Mouse (Mus musculus): ENCODE measurements around the gene Mta3. TPM values are rescaled to one million over a fixed set of nuclear protein-coding genes. Genes with fewer than 3 reads are reported as not detected.

Mta3 gene
- polyA plus RNA-seq, 2 experiments, result 43.1 to 47.8 TPM

DNA sequence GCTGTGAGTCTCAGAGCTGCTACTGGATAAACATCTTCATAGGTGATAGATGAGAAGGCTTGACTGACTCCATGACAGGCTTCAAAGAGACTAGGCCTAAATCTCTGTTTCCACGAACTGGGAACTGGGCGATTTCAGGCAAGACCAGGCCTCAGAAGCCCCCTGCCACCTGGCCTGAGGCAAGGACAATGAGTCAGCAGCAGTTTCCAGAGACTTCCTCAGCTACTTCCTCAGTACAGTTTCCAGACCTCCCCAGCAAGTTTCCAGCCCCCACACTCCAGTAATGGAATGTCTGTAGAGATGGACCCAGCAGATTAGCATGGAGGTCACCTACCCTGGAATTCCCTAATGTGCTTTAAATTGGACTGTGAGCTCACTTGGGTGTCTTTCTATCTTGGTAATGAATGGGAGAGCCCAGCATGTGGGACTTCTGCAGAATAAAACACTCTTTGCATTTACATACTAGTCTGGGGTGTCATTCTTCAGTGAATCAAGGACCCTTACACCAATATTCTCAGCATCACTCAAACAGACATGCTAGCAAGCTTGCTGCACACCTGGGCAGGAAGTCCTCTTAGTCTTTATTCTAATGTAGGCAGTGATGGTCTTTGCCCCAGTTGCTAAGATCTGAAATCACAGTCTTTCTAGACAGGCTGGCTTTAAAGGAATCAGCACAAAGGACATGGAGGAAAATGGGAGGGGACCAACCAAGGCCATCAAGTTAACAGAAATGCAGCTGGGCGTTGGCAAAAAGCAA is 37.9 kb upstream of the Mta3 start:
- no peak overlapping the region for H3K9ac ChIP-seq (ENCODE audit: low read depth, low read length, severe bottlenecking)
- no peak overlapping the region for H3K27ac ChIP-seq (replicated peaks; ENCODE audit: low read depth, low read length)
- no peaks in the 10 kb centered on the region for H3K4me1 ChIP-seq (ENCODE audit: control insufficient read depth, insufficient read depth, low read length)
- DNase-seq (ENCODE audit: low spot score) (no peak), ATAC-seq (ENCODE audit: low FRiP score, low read depth) (no peak)
- TF ChIP-seq POLR2A (IDR thresholded peaks at IDR 0.05; ENCODE audit: borderline replicate concordance, extremely low read depth, insufficient read depth, insufficient read length), result no peak
- no peaks in the 10 kb centered on the region for H3K9me3 ChIP-seq (ENCODE audit: control insufficient read depth, low read length)
- no peaks in the 10 kb centered on the region for H3K36me3 ChIP-seq (ENCODE audit: control insufficient read depth, insufficient read depth, low read length)
- no peak overlapping the region for H3K4me2 ChIP-seq (replicated peaks; ENCODE audit: low read depth, low read length, severe bottlenecking)
- no peak overlapping the region for H3K4me3 ChIP-seq (replicated peaks; ENCODE audit: low read length)
- H3K27me3 ChIP-seq (ENCODE audit: control insufficient read depth, insufficient read depth, low read length), result no peaks in the 10 kb centered on the region
- 85% methylated on average over 3 of the region's 3 CpGs for WGBS

DNA sequence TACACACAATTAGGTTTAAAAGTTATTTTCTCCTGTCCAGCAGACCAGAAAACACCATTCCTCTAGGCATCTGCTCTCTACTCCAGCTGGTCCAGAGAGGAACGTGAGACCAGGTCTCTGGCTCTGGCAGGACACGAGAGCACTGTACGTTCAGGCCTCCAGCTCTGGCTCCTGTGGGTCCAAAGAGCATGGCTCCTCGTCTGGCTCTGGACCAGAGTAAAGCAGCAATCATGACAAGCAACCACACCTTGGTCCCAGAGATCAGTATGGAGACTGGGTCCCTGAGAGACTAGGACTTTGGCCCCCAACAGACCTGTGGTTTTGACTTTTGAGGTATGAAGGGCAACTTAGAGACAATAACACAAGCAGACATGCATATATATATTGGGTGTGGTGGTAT is 33.3 kb upstream of the Mta3 start:
- ATAC-seq (ENCODE audit: low FRiP score, low read depth), result no peak
- no peaks in the 10 kb centered on the region for H3K27me3 ChIP-seq (ENCODE audit: control insufficient read depth, insufficient read depth, low read length)
- H3K9me3 ChIP-seq (ENCODE audit: control insufficient read depth, low read length), result no peaks in the 10 kb centered on the region
- no peak overlapping the region for H3K4me2 ChIP-seq (replicated peaks; ENCODE audit: low read depth, low read length, severe bottlenecking)
- no peak overlapping the region for H3K9ac ChIP-seq (ENCODE audit: low read depth, low read length, severe bottlenecking)
- H3K36me3 ChIP-seq (ENCODE audit: control insufficient read depth, insufficient read depth, low read length), result no peaks in the 10 kb centered on the region
- no peak overlapping the region for H3K4me3 ChIP-seq (replicated peaks; ENCODE audit: low read length)
- H3K4me1 ChIP-seq (ENCODE audit: control insufficient read depth, insufficient read depth, low read length), result no peaks in the 10 kb centered on the region
- no peak for TF ChIP-seq POLR2A (IDR thresholded peaks at IDR 0.05; ENCODE audit: borderline replicate concordance, extremely low read depth, insufficient read depth, insufficient read length)
- DNase-seq (ENCODE audit: low spot score), result no peak
- 83% methylated on average over 4 of the region's 4 CpGs for WGBS
- no peak overlapping the region for H3K27ac ChIP-seq (replicated peaks; ENCODE audit: low read depth, low read length)

DNA sequence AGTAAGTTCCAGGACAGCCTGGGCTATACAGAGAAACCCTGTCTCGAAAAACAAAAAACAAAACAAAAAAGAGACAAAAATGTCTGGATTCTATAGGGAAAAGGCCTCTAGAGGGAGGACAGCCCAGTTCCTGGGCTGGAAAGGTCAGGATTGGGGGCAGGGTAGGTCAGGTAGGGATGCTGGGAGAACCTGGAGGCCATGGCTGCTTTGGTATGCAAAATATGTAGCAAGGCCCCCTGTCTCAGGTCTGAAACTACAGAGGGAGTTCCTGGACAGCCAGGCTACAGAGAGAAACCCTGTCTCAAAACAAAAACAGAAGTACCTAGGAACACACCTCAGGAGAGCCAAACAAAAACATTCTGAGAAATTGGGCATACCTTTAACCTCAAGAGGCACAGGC is 28.6 kb upstream of the Mta3 start:
- Histone ChIP-seq H3K4me2 (replicated peaks; ENCODE audit: low read depth, low read length, severe bottlenecking) (no peak overlapping the region), H3K27ac (replicated peaks; ENCODE audit: low read depth, low read length) (no peak overlapping the region), H3K9me3 (ENCODE audit: control insufficient read depth, low read length) (no peaks in the 10 kb centered on the region), H3K9ac (ENCODE audit: low read depth, low read length, severe bottlenecking) (no peak overlapping the region), H3K36me3 (ENCODE audit: control insufficient read depth, insufficient read depth, low read length) (no peaks in the 10 kb centered on the region), H3K4me1 (ENCODE audit: control insufficient read depth, insufficient read depth, low read length) (no peaks in the 10 kb centered on the region), H3K27me3 (ENCODE audit: control insufficient read depth, insufficient read depth, low read length) (no peaks in the 10 kb centered on the region), H3K4me3 (replicated peaks; ENCODE audit: low read length) (no peak overlapping the region)
- DNase-seq (ENCODE audit: low spot score), result no peak
- no peak for TF ChIP-seq POLR2A (IDR thresholded peaks at IDR 0.05; ENCODE audit: borderline replicate concordance, extremely low read depth, insufficient read depth, insufficient read length)
- no peak for ATAC-seq (ENCODE audit: low FRiP score, low read depth)
- 76% methylated on average over 1 of the region's 1 CpGs for WGBS

DNA sequence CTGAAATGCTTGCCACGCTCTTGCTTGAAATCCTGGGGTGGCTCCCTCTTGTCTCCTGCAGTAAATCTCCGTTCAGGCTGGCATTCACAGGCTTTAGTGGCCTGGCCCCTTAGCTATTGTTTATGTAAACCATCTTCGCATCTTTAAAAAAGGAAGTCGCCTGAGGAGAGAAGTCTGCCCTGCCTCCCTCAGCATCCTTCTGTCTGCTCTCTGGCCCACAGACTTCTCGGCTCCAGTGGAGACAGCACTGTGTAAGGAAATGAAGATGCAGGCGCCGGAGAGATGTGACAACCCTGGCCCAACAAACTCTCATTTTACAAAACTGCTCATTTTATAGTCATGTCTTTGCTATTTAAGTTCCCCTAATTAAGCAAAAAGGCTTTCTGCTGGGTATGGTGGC is 24.0 kb upstream of the Mta3 start:
- no peak for TF ChIP-seq POLR2A (IDR thresholded peaks at IDR 0.05; ENCODE audit: borderline replicate concordance, extremely low read depth, insufficient read depth, insufficient read length)
- 58% methylated on average over 7 of the region's 7 CpGs for WGBS
- Histone ChIP-seq H3K36me3 (ENCODE audit: control insufficient read depth, insufficient read depth, low read length) (no peaks in the 10 kb centered on the region), H3K4me2 (replicated peaks; ENCODE audit: low read depth, low read length, severe bottlenecking) (no peak overlapping the region), H3K27me3 (ENCODE audit: control insufficient read depth, insufficient read depth, low read length) (no peaks in the 10 kb centered on the region), H3K27ac (replicated peaks; ENCODE audit: low read depth, low read length) (no peak overlapping the region), H3K9me3 (ENCODE audit: control insufficient read depth, low read length) (no peaks in the 10 kb centered on the region), H3K4me1 (ENCODE audit: control insufficient read depth, insufficient read depth, low read length) (no peaks in the 10 kb centered on the region), H3K4me3 (replicated peaks; ENCODE audit: low read length) (no peak overlapping the region), H3K9ac (ENCODE audit: low read depth, low read length, severe bottlenecking) (no peak overlapping the region)
- ATAC-seq (ENCODE audit: low FRiP score, low read depth) (no peak), DNase-seq (ENCODE audit: low spot score) (no peak)

DNA sequence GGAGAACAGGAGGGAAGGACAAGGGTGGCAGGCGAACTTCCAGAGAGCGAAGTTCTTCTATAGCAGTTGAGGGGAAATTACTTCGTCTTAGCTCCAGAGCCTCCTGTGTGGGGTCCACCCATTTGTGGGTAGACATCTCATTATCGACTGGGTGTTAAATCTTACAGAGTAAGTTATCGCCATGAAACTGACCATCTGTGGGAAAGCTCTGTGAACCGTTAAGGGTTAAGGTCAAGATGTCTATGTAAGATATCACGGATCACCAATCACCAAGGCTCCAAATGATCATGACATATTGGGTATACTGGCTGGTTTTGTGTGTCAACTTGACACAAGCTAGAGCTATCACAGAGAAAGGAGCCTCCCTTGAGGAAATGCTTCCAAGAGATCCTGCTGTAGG is 21.5 kb upstream of the Mta3 start:
- no peaks in the 10 kb centered on the region for H3K27me3 ChIP-seq (ENCODE audit: control insufficient read depth, insufficient read depth, low read length)

More for the DNA sequence above, 21.5 kb upstream of the Mta3 start:
- TF ChIP-seq POLR2A (IDR thresholded peaks at IDR 0.05; ENCODE audit: borderline replicate concordance, extremely low read depth, insufficient read depth, insufficient read length), result no peak
- Histone ChIP-seq H3K27ac (replicated peaks; ENCODE audit: low read depth, low read length) (no peak overlapping the region), H3K4me1 (ENCODE audit: control insufficient read depth, insufficient read depth, low read length) (no peaks in the 10 kb centered on the region), H3K9ac (ENCODE audit: low read depth, low read length, severe bottlenecking) (no peak overlapping the region), H3K4me3 (replicated peaks; ENCODE audit: low read length) (no peak overlapping the region), H3K4me2 (replicated peaks; ENCODE audit: low read depth, low read length, severe bottlenecking) (no peak overlapping the region), H3K36me3 (ENCODE audit: control insufficient read depth, insufficient read depth, low read length) (no peaks in the 10 kb centered on the region), H3K9me3 (ENCODE audit: control insufficient read depth, low read length) (no peaks in the 10 kb centered on the region)
- no peak for ATAC-seq (ENCODE audit: low FRiP score, low read depth)
- no peak for DNase-seq (ENCODE audit: low spot score)
- 81% methylated on average over 7 of the region's 7 CpGs for WGBS

Measured in limb, embryonic 14.5 days (tissue).